Mouse (Mus musculus): ENCODE data around the gene Slc25a43.
"Not testable (repeated sequence)": the region's sequence is repeated elsewhere in the genome, so short reads cannot be mapped to it uniquely, and the experiment has no call there.

Gene Slc25a43

DNA sequence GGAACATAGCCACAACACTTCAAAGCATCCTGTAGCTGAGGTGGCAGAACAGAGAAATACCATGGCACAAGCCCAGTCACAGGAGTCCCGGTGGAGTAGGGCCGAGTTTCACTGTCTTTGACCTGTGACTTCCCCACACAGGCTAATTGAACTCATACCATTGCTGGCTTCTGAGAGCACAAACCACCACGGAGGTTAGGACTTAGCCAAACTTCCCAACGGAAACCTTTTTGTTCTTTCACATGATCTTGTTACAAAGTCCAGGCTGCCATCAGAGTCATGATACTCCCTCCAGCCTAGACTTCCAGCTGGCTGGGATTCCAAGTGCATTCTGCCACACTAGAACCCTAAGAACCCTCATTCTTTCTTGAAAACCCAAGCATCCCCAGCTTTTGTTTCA, 34.2 kb downstream of the Slc25a43 start:
- no peak for DNase-seq (ENCODE audit: low read depth, low spot score)

DNA sequence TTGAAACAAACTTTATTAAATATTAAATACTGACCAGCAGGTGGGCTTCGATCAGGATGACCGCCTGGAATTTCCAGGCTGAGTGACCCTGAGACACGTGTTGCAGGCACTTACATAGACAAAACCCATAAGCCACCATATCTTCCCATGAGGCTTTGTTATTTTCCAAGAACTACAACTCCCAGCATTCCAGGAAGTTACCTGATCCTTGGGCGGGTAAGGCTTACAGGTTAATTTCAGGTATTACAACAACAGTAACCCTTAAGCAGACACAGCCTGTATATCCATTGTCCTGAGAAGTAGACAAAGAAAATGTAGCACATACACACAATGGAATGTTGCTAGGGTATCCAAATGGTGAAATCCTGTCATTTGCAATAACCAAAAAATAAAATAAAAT, 45.9 kb downstream of the Slc25a43 start:
- DNase-seq (ENCODE audit: low read depth, low spot score), result no peak

DNA sequence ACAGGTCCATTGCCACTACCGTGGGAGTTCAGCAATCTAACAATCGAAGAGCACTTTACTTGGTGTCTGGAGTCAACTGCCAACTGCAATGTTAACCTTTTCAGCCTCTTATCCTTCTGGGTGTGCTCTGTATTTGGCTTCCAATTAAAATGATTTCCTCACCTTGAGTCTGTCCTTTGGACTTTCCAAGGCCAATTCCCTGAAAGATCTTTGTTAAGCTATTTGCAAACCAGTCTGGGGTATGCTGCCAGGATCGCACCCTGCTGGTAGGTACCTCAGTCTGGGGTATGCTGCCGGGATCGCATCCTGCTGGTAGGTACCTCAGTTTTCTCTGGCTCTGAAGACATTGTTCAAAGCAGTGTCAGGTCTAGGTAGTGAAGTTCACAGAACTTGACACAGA, 51.1 kb downstream of the Slc25a43 start:
- DNase-seq (ENCODE audit: low read depth, low spot score), result peak; percentile 73

DNA sequence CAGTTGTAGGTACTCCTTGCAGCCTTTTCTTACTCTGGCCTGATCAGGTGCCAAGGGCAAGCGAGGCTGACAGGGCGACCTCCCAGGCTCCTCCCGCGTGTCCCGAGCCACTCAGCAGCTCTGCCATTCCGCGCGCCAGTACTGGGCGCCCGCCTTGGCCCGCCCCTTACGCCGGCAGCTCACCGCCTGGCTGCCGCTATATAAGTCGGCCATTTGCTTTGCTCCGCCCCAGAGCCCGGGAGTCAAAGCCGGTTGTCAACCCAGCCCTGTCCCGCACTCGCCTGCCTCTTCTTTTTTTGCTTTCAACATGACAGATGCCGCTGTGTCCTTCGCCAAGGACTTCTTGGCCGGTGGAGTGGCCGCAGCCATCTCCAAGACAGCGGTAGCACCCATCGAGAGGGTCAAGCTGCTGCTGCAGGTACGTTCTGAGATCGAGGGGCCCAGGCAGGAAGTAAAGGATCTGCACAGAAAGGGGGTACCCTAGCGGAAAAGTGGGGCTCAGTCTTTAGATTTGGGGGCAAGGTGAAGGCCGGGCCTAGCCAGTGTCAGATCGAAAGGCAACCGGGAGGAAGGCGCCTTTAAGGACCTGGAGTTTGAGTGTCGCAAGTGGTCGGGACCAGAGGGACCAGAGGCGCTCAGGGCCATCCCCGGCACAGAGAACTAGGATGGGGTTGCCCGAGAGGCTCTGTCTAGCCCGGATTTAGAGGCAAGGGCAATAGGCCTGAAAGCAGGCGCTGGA, 52.1 kb downstream of the Slc25a43 start, which contains the start of gene Slc25a5:
TSS of gene Slc25a5 (plus strand) at position 228 of the 739 bp plus-strand sequence.
- peak; percentile 82 for DNase-seq (ENCODE audit: low read depth, low spot score)

DNA sequence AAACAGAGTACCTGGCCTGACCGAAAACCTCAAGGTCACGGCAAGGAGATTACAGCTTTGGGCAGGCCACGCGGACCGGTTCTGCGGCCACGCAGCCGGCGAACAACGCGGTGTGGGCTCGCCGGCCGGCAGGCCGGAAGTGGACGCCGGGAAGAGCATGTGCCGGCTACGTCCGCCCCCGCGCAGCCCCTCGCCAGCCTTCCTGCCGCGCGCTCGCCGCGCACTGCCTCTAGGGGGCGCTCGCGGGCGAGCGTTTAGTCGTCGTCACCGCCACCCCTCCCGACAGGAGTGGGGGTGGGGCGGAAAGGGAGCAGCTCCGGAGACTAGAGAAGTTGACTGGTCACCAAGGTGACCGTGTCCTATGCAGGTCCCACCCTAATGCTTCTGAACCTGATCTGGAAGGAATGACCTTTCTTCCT, 52.7 kb downstream of the Slc25a43 start:
- peak; percentile 80 for DNase-seq (ENCODE audit: low read depth, low spot score)

DNA sequence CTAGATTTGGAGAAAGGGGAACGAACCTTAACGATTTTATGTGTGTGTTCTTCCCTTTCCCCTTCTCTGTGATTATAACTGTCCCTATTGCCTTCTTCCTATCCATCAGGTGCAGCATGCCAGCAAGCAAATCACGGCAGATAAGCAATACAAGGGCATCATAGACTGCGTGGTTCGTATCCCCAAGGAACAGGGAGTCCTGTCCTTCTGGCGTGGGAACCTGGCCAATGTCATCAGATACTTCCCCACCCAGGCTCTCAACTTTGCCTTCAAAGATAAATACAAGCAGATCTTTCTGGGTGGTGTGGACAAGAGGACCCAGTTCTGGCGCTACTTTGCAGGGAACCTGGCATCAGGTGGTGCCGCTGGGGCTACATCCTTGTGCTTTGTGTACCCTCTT, 53.3 kb downstream of the Slc25a43 start:
- DNase-seq (ENCODE audit: low read depth, low spot score), result not testable (repeated sequence)

DNA sequence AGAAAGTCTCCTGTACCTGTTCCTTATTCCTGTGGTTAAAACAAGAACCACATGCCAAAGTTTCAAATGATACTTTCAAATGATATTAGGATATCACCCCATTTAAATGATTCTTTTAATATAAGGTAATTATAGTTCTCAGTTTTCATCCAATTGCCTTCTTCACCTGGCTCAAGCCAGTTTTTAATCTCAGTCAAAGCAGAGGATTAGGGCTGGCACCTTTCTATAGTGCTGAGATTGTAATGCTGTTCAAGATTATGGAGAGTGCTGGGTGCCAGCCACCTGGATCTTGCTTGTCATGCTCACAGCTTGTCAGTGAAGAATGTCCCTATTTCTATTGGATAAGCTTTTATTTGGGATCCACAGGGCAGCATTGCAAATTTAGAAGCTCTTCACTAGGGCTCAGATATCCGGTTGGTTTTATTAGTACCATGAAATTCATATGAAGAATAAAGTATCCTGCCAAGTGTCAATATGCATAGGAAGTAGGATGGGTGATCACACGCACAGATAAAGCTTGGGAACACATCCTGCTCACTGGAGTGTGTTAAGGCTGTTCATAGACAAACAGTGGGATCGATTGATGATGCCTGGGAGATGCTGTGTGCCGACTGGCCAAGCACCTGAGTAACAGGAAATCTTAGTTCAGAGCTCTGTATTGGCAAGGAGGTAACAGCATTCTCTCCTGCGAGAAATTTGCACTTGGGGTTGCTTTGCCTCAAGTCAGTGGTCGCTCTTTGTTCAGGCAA, 55.8 kb downstream of the Slc25a43 start:
- DNase-seq (ENCODE audit: low read depth, low spot score), result no peak

DNA sequence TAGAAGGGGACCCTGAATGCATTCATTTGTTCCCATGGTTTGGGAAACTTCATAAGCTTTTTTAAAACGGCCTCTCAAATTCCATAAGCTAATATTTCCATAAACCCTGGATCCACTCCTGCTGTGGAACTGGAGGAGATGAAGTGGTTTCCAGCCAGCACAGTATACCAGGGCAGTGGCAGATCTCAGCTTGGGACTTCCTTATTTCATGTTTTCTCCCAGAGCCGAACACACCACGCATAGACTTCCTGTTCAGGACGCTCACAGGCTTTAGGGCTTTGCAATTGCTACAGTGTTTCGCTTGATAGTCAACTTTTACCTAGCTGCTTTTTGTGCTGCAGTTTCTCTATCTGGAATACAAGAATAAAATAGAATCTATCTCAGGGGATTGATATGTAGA, 59.7 kb downstream of the Slc25a43 start:
- no peak for DNase-seq (ENCODE audit: low read depth, low spot score)

DNA sequence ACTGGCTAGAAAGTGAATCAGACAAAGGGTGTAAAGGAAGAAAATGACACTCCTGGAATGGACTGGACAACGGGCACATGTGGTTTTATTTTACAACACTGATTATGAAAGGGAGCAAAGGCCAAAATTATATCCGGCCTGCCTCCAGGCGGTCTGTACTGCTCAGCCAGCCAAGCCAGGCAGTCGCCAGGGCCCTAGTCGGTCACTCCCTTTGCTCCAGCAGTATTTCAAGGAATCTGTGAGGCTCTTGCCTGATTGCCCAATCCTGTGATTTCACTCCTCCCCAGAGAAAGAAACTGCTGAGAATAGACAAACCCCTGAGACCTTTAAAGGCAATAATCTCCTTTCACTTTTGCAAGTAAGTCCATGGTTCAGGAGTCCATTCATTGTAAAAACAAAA, 60.7 kb downstream of the Slc25a43 start:
- DNase-seq (ENCODE audit: low read depth, low spot score), result no peak

DNA sequence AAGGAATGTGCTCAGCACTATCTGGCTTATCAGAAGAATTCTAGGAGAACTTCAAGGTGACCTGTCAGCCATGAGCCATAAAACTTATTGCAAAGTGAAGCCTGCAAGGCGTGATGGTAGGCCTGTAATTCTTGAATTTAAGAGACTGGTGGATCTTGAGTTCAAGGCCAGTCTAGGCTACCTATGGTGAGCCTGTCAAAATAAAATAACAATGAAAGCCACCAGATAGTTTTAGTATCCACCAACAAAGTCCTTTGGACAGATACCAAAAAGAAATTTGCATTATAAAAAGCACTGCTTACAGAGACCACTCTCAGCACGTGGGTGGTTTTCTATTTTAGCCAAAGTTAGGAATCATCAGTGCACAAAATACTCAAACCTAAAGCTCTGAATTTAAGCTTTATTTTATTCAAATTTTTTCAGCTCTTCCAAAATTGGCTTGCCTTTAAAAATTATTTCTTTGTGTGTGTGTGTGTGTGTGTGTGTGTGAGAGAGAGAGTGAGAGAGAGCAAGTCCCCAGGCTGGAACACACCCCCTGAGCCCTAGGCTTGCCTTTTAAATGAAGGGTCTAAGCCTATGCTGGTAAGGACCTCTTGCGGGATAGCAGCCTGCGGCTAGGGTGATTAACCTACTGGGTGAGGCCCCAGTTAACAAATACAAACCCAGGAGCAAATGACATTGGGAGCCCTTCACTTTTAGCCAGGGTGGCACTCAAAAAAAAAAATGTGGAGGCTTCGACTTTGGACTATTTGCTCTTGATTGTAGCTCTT, 62.2 kb downstream of the Slc25a43 start:
- DNase-seq (ENCODE audit: low read depth, low spot score), result peak; percentile 74

DNA sequence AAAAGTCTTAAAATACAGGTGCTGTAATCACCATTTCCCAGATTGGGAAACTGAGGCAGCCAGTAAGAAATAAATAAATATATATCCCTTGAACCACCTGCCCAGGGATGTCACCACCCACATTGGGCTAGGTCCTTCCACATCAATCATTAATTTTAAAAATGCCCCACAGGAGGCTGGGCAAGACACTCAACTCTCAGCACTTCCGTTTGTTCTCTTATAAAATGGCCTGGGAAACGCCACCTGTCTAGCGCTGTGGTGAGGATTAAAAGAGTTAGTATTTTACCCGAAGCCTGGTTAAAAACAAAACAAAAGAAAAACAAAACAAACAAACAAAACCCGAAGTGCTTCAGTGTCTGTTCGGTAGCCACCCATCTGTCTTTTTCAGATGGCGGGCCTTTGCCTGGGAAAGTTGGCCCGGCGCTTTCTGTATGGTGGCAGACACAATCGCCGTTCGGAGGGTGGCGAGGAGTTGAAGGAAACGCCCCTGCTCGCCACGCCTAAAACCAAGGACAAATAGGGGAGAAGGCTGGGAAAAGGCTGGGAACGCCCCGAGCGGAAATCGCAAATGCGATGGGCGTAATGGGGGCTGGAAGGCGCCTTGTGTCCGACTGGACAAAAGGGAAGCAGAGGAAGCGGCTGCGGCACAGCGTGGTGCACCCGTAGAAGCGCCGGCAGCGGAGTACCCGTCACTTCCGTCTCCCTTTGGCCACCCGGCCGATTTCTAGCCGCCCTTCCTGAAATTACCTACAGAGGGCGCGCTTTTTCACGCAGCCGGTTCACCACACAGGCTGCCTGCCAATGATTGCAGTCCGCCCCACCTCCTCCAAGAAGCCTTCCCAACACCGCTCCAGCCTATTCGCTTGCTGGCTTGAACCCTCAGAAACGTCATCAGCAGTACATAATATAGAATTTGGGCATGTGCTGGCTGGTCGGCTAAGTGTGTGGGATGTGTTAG, 64.2 kb downstream of the Slc25a43 start:
- peak; percentile 95 for DNase-seq (ENCODE audit: low read depth, low spot score)

DNA sequence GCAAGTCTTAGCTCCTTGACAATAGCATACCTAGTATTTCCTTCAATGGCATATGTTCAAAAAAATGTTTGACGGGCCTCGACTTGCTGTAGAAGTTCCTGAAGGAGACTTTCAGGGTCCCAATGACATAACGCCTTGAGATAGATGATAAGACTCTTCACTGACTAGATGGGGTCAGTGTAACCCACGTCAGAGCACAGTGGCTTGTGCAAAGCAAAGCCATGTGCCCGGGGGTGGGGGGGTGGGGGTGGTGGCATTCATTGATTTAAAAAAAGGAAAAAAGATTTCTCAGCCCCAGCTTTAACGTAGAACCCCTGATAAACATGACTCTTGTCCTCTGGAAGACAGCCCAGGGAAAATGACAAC, 64.8 kb downstream of the Slc25a43 start:
- no peak for DNase-seq (ENCODE audit: low read depth, low spot score)

DNA sequence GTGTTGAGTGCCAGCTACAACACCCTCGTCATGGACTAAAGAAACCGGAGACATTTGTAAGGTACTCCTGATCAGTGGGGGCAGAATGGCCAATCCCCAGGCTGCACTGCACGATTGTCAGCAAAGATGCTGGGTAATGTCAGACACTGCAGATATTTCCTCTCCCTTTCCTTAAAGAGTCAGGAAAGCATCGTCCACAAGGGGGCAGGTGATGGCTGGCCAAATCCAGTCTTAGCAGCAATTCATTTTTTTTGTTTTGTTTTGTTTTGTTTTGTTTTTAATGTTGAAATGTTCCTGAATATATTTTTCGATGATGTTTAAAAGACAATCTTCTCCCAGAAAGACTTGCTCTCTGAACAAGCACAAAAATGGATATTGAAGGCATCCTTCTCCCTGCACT, 67.9 kb downstream of the Slc25a43 start:
- no peak for DNase-seq (ENCODE audit: low read depth, low spot score)

DNA sequence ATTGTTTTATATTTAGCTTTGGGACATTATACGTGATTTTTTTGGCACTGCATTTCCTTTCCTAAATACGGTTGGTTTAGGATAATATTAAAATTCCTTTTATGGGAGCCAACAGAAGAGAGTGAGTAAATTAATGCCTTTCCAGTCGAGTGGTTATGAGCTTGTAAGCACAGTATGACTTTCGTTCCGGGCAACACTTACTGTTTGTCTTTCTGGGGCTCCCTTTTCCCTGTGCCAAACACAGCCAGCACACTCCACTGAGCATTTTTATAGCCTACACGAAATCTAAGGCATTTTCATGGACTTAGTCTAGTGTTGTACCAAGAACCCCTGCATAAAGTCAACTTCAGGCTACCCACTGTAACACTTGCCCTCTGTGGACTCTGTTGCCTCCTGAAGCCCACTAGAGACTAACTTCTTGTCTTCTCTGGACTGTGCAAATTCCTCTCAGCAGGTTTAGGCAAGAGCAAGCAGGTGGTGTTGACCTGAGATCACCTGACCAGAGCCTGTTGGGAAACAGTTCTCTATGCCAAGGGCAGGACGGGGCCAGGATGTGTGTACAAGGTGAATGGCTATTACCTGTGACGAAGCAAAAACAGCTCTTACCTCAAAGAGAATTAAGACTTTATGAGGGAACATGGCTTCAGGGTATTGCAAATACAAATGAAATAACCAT, 70.8 kb downstream of the Slc25a43 start:
- no peak for DNase-seq (ENCODE audit: low read depth, low spot score)

DNA sequence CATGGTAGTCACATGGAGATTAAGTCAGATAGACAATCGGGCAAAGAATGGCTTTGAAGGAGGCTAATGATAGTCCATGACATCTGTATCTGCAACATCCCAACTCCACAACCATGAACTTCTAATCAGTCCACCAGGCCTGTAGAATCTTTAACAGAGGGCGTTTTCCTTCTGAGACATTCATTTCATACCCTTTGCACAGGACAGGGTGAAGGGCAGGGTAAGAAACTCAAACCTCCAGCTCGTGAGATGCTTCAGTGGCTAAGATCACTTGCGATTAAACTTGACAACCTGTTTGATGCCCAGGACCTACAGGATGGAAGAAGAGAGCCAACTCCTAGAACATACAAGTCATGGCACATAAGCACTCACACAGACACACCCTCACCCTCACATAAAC, 71.6 kb downstream of the Slc25a43 start:
- DNase-seq (ENCODE audit: low read depth, low spot score), result no peak

DNA sequence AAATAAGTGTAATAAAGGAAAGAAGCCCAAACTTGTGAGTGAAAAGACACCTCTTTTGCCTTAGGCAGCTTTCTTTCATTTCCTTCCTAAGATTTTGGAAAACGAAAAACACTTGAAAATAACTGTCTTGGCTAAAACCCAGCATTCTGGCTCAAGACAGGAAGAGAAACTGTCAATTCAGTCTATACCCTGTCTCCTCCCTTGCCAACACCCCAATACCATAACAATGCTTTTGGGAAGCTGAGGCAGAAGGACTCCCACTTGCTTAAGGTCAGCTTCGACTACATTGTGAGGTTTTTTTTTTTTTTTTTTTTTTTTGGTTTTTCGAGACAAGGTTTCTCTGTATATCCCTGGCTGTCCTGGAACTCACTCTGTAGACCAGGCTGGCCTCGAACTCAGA, 72.0 kb downstream of the Slc25a43 start:
- DNase-seq (ENCODE audit: low read depth, low spot score), result no peak

DNA sequence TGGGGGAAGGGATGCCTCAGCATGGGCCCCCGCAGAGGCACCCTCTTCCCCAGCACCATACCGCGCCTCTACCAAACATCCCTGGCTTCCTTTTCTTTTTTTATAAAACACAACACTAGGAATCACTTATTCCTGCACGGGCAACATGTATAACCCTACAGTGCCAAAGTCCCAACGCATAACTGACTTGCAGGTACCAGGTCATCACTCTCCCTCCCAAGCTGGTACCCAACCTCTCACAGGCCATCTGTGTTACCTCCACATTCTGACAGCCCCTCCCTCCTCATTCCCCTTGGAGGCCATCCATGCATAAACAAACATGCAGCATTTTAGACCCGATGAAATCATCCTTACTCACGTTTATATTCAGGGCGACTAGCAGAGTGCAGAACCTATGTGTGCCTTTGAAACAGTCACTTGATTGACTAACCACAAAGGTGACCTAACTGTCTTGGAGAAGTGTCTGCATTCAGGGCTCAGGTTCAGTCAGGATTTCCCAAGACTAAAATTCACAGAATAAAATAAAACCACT, 73.0 kb downstream of the Slc25a43 start:
- no peak for DNase-seq (ENCODE audit: low read depth, low spot score)

DNA sequence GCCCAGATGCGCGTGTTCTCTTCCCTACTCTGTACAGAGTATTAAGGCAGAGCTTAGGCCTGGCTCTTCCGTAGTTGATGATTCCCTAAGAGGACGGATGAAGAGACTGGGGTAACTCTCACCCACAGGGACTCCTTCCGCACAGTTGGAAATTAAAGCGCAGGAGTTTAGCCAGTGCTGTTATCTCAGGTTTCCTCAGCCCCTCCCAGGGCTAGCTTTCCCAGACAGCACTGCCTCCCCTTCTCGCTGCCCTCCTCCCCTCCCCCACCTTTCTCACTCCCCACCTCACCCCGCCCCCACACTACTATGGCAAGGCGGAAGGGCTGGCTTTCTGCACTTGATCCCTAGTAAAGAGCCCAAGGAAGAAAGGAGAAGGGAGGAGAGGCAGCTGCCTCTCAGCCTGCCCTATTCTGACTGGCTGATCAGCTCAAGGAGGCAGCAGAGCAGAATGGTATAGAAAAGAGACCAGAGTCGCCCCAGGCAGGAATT, 73.5 kb downstream of the Slc25a43 start:
- DNase-seq (ENCODE audit: low read depth, low spot score), result peak; percentile 83

DNA sequence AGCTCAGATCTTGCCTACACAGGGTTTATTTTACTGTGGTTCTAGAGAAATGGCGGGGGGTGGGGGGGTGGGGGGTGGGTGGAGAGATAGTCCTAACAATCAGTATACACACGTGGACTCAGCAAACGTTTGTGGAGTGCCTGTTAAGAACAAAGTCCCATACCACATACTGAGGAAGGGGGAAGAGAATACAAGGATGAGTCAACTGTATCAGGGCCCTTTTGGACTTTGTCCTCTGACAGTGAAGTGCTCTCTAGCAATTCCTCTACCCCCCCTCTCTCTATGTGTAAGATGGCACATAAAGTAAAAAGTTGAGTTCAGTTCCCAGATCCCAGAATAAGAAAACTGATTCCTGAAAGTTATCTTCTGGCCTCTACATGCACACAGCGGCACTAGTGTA, 76.1 kb downstream of the Slc25a43 start:
- no peak for DNase-seq (ENCODE audit: low read depth, low spot score)

DNA sequence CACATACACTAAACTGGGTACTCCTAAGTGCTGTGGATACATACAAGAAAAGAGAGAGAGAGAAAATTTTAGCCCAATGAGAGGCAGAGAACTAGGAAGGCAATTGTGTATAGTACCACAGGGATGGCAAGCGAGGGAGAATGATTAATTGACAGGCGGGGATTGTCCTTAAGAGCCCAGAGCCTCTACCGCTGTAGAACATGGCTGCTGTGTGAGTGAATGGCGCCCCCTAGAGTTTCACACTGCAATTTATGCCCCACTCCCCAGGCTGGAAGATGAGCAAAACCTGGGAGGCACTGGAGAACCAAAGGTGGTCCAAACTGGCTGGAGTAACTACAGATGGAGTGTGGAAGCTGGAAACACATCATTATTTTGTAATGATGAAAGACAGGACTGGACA, 76.7 kb downstream of the Slc25a43 start:
- peak; percentile 70 for DNase-seq (ENCODE audit: low read depth, low spot score)
